Mouse (Mus musculus) ES-Bruce4 (cell line): ENCODE data around the gene Orai3.

Experiments used
- CTCF ChIP-seq: IDR thresholded peaks from one replicate; pipeline ENCODE4 v1.8.1; 2011; ENCODE audit warnings: low read depth, low read length
- POLR2A ChIP-seq: IDR thresholded peaks from one replicate; pipeline ENCODE4 v1.8.1; 2011; ENCODE audit warnings: low read length; ENCODE audit not compliant: insufficient read depth

DNA sequence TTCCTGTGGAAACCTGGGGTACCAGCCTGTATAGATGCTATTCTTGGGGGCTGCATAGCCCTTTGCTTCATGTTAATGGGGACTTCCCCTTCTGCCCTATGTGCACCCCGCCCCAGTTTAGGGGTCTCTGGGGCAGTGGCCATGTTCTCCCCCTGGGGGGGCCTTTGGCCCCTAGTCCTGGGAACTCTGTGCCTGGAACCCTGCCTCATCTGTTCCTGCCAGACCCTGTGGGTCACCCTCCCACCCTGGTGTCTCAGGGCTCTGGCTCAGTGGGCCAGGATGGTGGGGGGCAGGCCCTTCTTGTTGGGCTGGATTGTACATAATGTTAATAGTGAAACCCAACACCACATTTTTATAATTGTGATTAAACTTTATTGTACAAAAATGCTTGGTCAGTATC is 30.1 kb downstream of the Orai3 start:
- TF ChIP-seq POLR2A (no peak), CTCF (no peak)
